8 mouse cellular contexts compared by ENCODE assay signal in the genomic region with DNA sequence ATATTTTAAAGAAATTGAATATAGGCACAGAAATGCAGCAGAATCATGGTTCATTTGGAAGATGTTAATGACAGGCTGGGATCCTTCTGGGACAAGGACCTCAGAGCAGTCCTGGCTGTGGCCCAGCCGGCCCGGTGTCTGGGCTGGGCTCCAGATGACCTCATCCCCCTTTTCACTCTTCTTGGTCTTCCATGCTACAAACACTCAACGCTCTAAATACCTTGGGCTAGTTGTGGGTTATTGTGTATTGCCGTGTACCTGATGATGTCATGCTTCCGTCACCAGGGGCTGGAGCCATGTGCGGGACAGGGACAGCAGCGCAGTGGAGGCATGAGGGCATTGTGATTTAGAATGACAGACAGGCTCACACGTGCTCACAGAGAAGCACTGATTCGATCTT. TPM values are rescaled to one million over a fixed set of nuclear protein-coding genes. Genes with fewer than 3 reads are reported as not detected.
A peak's percentile ranks its signal among the peaks of the same experiment; 100 is the strongest.
DNase-seq lines count a peak whose midpoint lies in the region; ATAC-seq lines count a peak whose summit lies in the region.

No protein-coding gene starts in this region.

- no peaks in the 10 kb centered on the region for H3K9me3 ChIP-seq in hindbrain, embryonic 15.5 days
- no peaks in the 10 kb centered on the region for H3K9me3 ChIP-seq in hindbrain, embryonic 10.5 days

- intact Hi-C loops in heart, postnatal 25 days (cut with DNase I) = loop anchor here (5.0 kb wide), 1 partner anchor 138 kb away; a partner anchor contains a TSS

- H3K4me1 ChIP-seq in hindbrain, embryonic 15.5 days (replicated peaks) = no peaks in the 10 kb centered on the region
- no peaks in the 10 kb centered on the region for H3K4me1 ChIP-seq in hindbrain, embryonic 10.5 days (replicated peaks)

- ATAC-seq in hindbrain, embryonic 15.5 days (ENCODE audit: low FRiP score, low read depth) = 0 out of 2 replicates have a peak, but pooled peaks have one; percentile 45

- H3K4me3 ChIP-seq in hindbrain, embryonic 15.5 days = no peak overlapping the region
- H3K4me3 ChIP-seq in hindbrain, embryonic 10.5 days = no peak overlapping the region

- H3K27me3 ChIP-seq in hindbrain, embryonic 15.5 days = no peaks in the 10 kb centered on the region
- no peaks in the 10 kb centered on the region for H3K27me3 ChIP-seq in hindbrain, embryonic 10.5 days (ENCODE audit: insufficient read depth, poor library complexity, severe bottlenecking)

- H3K4me2 ChIP-seq in hindbrain, embryonic 15.5 days = no peak overlapping the region

- peaks cover 86% of the 10 kb centered on the region for H3K36me3 ChIP-seq in hindbrain, embryonic 15.5 days
- peaks cover 99% of the 10 kb centered on the region for H3K36me3 ChIP-seq in hindbrain, embryonic 10.5 days

- WGBS in hindbrain, embryonic 15.5 days = 70% methylated on average over 9 of the region's 9 CpGs
- WGBS in hindbrain, embryonic 10.5 days = 92% methylated on average over 9 of the region's 9 CpGs

- H3K9ac ChIP-seq in hindbrain, embryonic 15.5 days = no peak overlapping the region

- no peak overlapping the region for H3K27ac ChIP-seq in hindbrain, embryonic 15.5 days (replicated peaks)
- no peak overlapping the region for H3K27ac ChIP-seq in hindbrain, embryonic 10.5 days

- DNase-seq in hindbrain, embryonic 10.5 days (ENCODE audit: low spot score) = no peak
- peak; percentile 70 for DNase-seq in adipocyte (ENCODE audit: low spot score)
- DNase-seq in cerebellum, adult 9-11 months = peak; percentile 85
- peak; percentile 51 for DNase-seq in heart, postnatal 25 days (ENCODE audit: low spot score)
- DNase-seq in right cerebral cortex, adult 2 months (ENCODE audit: low spot score in 2 of 2) = no peak
- no peak for DNase-seq in spleen, adult 18-20 months
- no peak for DNase-seq in frontal cortex, postnatal 10 days (ENCODE audit: low spot score in 2 of 2)

RNA-seq across cellular contexts. Expression of a gene that starts 47.1 kb away (rescaled TPM):
- 92.4 and 95.1 TPM in 2 replicates for polyA plus RNA-seq in hindbrain, embryonic 15.5 days (2015; fragmentation: Nextera tagmentation; extraction: Ambion mirVana)
- 180 and 201 TPM in 2 replicates for polyA plus RNA-seq in hindbrain, embryonic 10.5 days (2016; fragmentation: Nextera tagmentation; extraction: Ambion mirVana)
- 10 to 100 TPM; 22.8 to 26.0 TPM for total RNA-seq in heart, postnatal 25 days (2021)

RNA-seq across cellular contexts. Expression of a gene that starts 47.3 kb away (rescaled TPM):
- polyA plus RNA-seq in hindbrain, embryonic 15.5 days (2015; fragmentation: Nextera tagmentation; extraction: Ambion mirVana) = 168 and 179 TPM in 2 replicates
- polyA plus RNA-seq in hindbrain, embryonic 10.5 days (2016; fragmentation: Nextera tagmentation; extraction: Ambion mirVana) = 179 and 194 TPM in 2 replicates
- 10 to 100 TPM; 62.2 to 63.5 TPM for total RNA-seq in heart, postnatal 25 days (2021)

Comparison
In these comparisons a context has a peak if more than half of its experiments do, and no peak if none do; other contexts are left out.
1. DNase-seq: peak in adipocyte (single experiment), cerebellum, adult 9-11 months (single experiment) and heart, postnatal 25 days (single experiment); none in hindbrain, embryonic 10.5 days (single experiment), right cerebral cortex, adult 2 months (0 of 2), spleen, adult 18-20 months (0 of 2) and frontal cortex, postnatal 10 days (0 of 2).